Mouse (Mus musculus) frontal cortex, postnatal 10 days (tissue): ENCODE data around the gene Dnaaf2.

ENCODE experiments used
- DNase-seq, 2 experiments: peaks; one replicate each; pipeline ENCODE4 v3.0.0; 2022; ENCODE audit warnings: low spot score in 2 of 2, mixed read lengths in 1 of 2

Dnaaf2 gene

DNA sequence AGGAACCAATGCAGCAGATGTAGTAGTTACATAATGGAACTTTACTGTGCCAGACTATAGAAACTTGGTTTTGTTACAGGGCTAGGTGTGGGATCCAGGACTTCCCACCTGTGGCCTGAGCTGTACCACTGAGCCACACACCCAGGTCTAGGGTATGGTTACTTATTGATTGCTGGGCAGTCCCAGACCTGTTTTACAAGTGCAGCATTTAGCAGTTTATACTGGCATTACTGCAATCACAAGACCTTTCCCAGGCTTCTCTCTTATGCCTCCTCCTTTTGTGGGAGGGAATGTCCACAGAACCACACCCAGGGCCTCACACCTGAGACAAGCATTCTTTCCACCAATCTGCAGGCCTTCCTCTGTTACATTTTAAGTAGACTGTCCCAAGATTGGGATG lies 756 bp upstream of the Dnaaf2 start:
- DNase-seq: no peak

DNA sequence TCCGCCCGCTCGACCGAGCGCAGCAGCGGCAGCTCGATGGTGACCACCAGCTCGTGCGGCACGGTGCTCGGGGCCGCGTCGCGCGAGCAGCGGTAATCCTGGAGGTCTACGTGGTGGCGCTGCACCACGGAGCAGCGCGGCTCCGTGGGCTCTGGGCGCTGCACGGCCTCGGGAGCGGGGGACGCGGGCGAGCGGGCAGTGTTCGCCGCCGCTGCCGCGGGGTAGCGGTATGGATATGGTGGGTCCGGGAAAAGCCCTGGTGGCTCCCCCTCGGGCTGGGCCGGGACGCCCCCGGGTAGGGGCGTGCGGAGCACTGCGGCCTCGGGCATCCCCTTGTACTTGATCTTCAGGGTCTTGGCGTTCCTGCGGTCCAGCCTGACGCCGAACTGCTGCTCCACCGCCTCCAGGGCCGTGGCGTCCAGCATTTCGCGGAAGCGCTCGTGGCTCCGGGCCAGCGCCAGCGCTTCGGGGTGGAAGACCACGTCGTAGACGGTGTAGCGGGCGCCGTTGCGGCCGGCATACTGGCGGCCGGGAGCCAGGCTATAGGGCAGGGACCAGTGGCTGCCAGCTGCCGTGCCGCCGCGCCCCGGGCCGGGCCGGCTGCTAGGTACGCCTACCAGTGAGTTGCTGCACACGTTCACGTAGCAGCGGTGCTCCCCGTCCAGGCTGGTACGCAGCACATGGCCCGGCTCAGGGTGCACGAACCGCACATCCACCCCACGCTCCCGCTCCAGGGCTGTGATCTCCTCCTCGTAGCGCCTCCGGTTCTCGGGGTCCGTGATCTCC lies 658 bp downstream of the Dnaaf2 start:
- DNase-seq: peak in 1 of 2 experiments; percentile 60

DNA sequence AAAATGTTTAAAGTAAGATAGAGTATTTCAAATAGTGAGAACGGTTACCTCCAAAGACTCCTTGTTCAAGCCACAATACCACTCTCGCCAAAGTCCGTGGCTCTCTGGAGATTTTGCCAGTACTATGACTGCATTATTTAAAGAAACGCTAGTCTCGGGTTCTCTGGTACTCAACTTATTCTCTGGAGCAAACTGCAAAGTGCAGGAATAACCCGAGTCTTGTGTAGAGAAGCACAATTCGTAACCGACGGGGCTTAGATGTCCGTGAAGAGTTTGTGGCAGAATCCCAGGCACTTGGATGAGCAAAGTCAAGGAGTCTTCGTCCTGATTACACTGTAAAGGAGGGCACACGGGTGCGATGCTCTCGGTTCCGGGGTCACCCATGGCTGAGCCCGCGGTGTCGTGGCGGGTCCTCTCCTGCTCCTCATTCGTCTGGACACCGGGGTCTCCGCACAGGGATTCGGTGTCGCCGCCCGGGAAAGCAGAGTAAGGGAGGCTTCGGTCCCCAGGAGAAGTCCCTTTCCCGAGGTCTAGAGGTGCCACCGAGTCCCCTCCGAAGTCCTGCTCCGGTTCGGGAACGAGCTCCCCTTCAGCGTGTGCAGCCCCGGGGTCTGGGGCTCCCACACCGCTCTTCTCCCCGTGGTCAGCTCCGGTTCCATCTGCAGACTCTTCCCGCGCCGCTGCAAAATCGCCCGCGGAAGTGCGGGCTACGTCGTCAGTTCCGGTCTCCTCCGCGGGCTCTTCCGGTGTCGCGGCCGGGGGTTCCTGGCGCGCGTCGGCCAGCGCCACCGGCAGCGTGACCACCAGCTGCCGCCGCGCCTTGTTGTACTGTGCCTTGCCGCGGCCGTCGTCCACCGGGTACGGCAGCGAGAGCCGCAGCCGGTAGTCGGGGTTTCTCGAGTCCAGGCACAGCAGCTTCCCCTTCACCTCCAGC lies 1.5 kb downstream of the Dnaaf2 start, which contains the start of gene Gm49383:
Gene Gm49383 (minus strand): TSS at position 661 of the 934 bp plus-strand sequence.
- peak; percentile 41 to 68 for DNase-seq

DNA sequence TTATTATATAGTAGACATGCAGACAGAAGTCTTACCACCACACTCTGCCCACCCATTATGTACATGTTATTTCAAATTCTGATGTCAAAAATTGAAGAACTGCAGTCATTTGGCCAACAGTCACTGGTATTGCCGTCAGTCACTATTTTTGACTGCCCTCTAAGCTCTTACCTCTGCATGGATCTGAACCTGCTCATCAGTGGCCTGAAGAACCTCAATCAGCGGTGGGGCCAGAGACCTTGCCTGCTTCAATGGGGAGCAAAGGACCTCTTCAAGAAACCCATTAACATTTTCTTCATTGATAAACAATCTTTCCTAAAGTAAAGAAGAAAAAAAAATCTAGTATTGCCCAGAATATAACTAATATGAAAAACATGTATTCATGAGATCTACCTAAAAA lies 5.6 kb downstream of the Dnaaf2 start:
- DNase-seq: no peak

DNA sequence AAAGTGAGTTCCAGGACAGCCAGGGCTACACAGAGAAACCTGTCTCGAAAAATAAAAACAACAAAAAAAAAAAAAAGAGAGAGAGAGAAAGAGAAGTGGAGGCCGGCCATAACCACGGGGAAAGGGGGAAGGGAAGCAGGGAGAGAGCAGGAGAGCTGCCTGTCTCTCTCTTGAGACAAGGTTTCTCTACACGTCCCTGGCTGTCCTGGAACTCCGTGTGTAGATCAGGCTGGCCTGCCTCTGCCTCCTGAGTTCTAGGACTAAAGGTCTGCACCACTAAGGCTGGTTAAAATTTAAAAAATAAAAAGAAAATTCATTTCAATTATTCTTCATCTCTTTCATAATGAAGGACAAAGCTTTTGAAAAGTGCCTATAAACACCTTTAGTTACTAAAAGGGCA lies 6.8 kb downstream of the Dnaaf2 start:
- DNase-seq: no peak

DNA sequence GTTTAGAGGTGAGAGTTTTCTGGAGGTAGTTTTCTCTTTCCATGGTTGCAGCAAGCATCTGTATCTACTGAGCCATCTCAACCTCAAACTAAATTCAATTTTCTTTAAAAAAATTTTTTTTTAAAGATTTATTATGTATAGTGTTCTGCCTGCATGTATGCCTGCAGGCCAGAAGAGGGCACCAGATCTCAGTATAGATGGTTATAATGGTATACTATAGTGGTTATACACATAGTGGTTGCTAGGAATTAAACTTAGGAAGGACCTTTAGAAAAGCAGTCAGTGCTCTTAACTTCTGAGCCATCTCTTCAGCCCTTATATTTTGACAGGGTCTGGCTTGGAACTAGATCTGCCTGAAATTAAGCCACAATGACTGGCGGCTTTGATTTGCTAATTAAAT lies 7.7 kb downstream of the Dnaaf2 start:
- DNase-seq: no peak

DNA sequence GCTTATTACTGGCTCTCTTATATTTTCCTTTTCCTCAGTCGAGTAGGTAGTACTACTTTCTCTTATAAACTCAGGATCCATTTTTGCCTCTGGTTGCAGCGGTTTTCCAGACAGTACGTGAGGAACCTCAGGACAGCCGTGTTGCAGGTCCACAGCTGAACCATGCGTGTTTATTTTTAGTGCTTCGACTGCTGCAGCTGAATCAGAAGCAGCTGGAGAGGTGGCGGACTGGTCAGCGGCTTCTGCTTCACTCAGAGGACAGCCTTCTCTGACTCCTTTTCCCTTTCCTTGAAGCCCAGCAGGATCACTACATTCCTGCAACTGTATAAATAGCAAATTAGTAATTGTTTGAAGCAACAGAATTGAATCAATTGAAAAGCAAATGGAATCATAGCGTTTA lies 8.2 kb downstream of the Dnaaf2 start:
- no peak for DNase-seq

DNA sequence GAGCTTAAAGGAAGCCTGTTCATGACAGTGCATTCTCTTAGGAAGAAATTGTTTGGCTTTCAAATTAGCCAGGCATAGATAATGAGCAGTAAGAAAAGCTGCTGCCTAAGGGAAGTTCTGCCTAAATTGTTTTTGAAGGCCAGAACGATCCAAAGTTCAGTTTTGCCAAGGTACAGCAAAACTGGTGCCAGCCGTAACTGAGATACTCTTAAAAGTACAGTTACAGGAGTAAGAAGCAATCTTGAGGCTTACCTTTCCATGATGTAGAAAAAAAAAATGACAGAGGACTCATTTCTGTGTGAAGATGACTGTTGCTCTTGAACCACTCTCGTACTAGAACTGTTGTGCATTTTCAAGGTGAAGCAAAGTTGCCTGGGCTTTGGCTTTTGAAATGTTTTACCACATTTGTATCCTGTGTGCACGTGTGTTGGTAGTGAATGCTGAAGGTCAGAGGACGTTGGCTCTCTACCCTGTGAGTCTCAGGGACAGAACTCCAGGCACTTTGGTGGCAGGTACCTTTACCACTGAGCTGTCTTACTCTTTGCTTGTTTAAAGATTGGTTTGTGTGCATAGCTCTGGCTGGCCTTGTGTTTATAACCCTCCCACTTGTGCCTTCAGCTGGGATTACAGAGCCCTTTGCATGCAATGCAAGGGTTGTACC lies 11.3 kb downstream of the Dnaaf2 start:
- no peak for DNase-seq

DNA sequence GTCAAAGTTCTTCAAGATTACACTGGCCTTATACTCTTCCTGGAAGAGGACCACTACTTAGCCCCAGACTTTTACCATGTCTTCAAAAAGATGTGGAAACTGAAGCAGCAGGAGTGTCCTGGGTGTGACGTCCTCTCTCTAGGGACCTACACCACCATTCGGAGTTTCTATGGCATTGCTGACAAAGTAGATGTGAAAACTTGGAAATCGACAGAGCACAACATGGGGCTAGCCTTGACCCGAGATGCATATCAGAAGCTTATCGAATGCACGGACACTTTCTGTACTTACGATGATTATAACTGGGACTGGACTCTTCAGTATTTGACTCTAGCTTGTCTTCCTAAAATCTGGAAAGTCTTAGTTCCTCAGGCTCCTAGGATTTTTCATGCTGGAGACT lies 12.9 kb downstream of the Dnaaf2 start:
- no peak for DNase-seq

DNA sequence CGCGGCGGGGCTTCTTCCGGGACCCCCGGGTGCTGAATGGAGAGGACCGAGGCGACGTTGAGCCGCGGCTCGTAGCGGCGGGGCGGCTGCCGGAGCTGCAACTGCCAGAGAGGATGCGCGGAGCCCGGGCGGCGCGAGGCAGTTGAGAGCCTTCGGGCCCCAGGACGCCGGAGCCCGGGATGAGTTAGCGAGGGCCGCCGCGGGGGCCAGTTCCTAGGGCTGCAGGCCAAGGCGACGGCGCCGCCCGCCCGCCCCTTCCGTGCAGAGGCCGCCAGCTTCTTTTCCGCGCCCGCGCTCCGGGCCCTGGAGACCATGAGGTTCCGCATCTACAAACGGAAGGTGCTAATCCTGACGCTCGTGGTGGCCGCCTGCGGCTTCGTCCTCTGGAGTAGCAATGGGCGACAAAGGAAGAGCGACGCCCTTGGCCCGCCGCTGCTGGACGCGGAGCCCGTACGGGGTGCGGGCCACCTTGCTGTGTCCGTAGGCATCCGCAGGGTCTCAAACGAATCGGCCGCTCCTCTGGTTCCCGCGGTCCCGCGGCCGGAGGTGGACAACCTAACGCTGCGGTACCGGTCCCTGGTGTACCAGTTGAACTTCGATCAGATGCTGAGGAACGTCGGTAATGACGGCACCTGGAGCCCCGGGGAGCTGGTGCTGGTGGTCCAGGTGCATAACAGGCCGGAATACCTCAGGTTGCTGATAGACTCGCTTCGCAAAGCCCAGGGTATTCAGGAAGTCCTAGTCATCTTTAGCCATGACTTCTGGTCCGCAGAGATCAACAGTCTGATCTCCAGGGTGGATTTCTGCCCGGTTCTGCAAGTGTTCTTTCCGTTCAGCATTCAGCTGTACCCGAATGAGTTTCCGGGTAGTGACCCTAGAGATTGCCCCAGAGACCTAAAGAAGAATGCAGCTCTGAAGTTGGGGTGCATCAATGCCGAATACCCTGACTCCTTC lies 13.6 kb downstream of the Dnaaf2 start:
- peak in 1 of 2 experiments; percentile 44 for DNase-seq

DNA sequence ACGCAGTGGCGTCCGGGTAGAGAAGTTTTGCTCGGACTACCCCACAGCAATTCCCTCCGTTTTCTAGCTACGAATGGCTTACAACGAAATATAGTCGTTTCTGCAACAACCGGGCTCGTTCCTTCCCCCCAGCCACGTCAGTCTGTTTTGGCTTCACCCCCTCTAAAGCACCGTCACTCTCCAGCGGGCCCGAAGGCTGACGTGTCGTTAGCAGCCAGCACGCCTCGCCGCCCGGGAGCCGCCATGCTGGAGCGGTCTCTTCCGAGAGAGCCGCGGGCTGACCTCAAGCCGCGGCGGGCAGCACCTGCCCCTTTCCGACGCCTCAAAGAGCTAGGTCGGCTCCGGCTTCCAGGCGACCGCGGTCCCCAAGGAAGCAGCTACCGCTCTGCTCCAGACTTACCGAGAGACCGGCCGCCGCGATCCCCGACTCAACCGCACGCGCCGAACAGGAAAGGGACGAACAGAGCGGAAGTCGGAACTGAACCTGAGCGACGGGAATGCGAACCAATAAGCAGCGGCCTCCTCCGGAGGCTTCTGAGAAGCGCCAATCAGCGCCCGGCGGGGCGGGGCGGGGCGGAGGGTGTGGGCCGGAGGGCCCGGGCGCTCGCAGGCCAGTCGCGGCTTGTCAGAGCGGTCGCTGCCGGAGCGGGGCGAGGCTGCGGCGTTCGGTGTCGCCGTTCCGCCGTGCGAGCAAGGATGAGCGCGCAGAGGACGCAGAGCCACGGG lies 14.5 kb downstream of the Dnaaf2 start, which contains the start of the genes Rpl36al and Mgat2:
Gene Rpl36al (minus strand): TSS at position 501 of the 726 bp plus-strand sequence.
Gene Mgat2 (plus strand): TSS at position 575 of the 726 bp plus-strand sequence.
- peak; percentile 96 to 99 for DNase-seq

DNA sequence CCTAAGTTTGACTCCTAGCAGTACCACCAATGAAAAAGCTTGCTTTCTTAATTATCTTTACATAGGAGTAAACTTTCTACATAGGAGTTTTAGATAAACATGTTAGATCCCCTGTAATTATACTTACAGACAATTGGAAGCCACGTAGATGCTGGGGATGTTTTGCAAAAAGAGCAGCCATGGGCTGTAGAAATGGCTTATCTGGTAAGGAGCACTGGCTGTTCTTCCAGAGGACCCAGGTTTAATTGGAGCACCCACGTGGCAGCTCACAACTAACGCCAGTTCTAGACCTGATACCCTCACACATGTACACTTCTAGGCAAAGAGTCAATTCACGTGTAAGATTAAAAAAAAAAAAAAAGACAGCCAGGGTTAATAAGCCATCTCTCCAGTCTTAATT lies 16.4 kb downstream of the Dnaaf2 start:
- no peak for DNase-seq

DNA sequence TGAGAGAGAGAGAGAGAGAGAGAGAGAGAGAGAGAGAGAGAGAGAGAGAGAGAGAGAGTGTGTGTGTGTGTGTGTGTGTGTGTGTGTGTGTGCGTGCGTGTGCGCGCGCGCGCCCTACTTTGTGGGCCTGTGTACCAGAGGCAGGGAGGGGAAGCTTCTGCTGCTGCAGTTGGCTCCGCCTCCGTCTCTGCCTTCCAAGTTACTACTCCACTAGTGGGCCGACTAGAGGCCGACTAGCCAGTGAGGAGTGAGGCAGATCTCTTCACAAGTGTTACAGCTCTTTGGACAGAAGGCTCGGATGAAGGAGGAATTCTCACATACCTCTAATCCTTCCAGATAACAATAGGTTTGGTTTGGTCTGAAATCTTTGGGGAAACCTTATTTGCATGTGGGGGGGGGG lies 18.9 kb downstream of the Dnaaf2 start:
- no peak for DNase-seq

DNA sequence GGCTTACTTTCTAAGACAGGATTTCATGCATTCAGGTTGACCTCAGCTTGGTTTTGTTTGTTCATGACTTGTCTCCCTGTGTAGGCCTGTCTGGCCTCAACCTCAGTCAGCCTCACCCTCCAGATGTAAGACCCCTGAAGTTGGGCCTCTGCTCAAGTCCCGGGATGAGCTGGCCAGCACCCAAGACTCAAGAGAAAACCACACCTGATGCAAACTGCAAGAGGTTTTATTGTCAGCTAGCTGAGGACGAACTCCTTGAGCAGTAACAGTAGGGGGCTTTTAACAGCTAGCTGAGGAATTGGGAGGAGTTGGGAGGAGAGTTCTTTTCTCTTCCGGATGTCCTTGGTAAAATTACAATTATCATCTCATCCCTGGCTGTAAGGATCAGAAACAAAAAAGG lies 20.7 kb downstream of the Dnaaf2 start:
- no peak for DNase-seq

DNA sequence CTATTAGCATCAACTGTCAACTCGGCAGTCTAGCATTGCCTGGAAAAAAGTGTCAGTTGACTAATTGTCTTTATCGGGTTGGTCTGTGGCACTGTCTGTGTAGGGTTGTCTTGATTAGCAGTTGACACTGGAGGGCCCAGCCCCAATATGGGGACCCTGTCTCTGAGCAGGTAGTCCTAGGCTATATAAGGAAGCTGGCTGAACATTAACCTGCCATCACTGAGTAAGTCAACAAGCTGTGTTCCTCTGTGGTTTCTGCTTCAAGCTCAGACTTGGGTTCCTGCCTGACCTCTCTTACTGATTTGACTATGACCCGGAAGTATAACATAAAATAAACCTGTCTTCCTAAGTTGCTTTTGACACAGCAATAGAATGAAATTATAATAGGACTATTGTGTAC lies 22.3 kb downstream of the Dnaaf2 start:
- no peak for DNase-seq

DNA sequence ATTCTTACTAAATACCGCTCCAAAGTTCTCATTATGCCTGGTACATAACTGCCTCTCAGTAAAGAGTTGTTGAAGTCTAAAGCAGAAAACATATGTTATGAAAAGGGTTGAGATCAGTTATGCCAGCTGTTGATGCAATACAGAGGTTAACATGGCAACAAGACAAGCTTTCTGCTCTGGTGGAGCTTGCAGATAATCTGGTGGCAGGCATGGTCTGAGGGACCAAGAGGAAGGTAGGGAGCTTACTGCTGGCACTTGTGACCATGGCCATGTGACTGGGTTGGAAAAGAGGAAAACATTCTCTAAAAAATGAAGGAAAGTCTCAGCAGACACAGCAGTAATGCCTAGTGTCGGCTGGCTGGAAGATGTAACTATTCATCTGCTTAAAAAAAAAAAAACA lies 26.9 kb downstream of the Dnaaf2 start:
- DNase-seq: no peak

DNA sequence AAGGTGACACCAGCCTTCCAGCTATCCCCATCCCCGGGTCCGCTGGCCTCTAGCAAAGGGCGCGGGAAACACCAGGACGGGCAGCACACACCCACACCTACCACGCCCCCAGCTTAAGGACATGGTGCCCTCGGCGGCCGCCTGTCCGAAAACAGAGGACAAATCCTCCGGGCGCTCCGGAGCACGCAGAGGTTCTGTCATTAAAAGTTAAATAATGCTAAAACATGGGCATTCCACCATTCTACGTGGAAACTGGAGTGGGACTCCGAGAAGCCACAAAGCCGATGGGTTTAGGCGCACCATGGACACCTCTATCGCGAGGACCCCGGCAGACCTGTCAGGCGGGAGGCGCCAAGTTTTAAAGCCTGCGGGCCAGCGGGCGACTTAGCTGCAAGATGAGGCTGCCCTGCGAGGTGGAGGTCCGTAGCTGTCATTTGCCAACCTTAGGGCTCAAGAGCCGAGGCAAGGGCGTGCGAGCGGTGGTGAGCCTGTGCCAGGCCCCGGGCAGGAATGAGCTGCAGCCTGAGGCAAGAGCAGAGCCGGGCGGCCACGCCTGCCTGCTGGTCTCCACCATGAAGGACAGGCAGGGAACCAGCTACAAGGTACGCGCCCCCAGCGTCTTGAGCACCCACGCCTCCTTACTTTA lies 29.6 kb downstream of the Dnaaf2 start, which contains the start of gene Lrr1:
Gene Lrr1 (plus strand): TSS at position 354 of the 646 bp plus-strand sequence.
- peak; percentile 57 to 81 for DNase-seq

DNA sequence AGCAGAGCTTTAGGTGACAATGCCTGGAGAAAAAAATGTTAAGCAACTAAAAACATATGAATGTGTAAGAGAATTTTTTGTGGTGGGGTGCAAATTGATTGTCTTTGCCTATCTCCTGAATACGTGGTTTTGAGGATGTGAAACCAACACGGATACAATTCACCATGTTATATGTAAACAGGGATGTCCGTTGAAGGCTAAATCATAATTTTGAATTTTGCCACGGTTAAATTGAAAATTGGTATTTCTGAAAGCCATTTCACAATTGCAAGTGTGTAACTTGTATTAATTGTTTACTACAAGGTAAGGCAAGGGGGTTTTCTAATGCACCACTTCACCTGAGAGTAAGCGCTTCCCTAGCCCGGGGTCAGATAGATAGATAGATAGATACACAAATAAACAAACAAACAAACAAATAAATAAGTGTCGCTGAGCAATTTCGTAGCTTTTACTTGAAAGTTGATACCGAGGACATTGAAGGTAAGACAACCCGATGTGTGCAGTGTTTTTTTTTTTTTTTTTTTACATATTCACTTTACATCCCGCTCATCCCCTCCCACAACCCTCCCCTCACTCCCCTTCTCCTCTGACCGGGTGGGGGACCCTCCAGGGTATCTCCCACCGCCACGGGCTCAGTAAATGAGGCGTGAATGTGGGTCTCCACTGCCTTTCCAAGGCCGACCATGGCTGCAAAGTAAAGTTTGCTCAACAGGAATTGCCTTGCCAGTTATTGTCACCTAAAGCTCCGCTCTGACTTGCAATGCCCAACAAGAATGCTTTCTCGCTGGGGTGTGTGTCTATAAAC lies 30.4 kb downstream of the Dnaaf2 start:
- no peak for DNase-seq
